Mouse (Mus musculus) T-cell, adult 2 months (primary cell): Measurements from ENCODE around the gene Upk3b.

ENCODE experiments used
- DNase-seq: peaks from one replicate; pipeline ENCODE4 v3.0.0; 2022; ENCODE audit warnings: low spot score

Gene Upk3b

DNA sequence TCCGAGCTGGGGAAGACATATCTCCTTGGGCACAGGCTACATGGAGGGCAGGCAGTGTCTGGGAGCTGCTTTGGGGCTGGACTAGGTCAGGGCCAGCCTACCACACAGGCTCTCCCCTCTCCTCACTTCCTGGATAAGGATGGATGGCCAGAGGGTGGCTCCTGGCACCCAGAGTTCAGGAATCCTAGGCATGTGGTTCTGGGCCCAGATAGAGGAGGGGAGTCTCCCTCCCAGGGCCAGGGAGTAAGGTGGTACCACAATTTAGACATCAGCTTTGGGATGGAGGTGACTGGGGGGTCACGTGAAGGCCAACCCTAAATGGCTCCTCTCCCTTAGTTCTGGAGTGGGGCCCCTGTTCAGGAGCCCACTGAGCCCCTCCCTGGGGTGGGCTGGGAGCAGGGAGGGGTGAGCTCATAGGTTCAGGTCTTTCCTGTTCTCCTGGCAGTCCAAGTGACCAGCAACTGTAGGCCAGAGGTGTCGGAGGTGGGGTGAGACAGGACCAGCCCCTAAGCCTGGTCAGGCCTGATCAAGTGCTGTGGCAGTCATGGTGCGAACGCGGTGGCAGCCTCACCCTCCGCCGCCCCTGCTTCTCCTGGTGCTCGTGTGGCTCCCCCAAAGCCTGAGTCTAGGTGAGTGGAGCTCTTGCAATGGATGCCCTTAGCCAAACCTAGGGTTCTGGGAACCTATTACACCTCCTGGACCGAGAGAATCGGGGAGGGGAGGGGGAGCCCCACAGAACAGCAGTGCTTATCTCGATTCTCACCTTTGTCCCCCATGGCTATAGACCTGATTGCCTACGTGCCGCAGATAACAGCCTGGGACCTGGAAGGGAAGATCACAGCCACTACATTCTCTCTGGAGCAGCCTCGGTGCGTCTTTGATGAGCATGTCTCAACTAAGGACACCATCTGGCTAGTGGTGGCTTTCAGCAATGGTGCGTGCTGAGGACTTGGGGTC, at the start of gene Upk3b:
Upk3b (plus strand) TSS at position 239 of the 957 bp plus-strand sequence.
- no peak for DNase-seq

DNA sequence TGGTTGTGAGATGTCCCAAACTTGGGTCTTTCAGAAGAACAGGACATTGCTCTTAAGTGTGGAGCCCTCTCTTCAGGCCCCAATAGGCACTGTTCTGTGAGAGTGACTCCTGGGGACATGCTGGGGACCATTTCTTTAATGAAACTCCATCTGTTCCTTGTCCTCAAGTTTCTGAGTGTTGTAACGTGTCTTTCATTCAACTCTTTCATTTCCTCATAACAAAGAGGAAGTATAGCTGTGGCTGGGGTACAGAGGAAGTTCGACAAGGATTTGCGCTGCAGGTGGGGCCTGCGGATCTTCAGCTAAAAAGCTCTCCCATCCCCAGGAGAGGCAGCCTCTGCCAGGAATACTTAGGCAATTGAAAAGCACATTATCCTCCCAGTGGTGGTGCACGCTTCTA, 47.7 kb upstream of the Upk3b start:
- no peak for DNase-seq

- no peak for DNase-seq
Measured at GRCm38 (mm10) chr5:135993381-135993965, 44.8 kb upstream of the Upk3b start.

DNA sequence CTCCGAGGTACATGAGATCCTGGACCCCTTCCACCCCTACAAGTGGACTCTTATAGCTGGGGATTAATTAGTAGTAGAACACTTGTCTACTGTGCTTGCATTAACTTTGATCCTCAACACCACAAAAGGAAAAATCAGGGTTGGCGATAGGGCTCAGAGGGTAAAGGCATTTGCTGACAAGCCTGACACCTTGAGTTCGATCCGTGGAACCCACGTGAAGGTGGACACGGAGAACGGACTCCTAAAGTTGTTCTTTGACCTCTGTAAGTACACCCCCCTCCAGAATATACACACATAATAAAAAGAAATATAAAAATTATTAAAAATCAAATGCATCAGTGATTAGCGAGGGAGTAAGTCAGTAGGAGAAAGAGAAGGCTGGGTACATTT, 44.0 kb upstream of the Upk3b start:
- no peak for DNase-seq

DNA sequence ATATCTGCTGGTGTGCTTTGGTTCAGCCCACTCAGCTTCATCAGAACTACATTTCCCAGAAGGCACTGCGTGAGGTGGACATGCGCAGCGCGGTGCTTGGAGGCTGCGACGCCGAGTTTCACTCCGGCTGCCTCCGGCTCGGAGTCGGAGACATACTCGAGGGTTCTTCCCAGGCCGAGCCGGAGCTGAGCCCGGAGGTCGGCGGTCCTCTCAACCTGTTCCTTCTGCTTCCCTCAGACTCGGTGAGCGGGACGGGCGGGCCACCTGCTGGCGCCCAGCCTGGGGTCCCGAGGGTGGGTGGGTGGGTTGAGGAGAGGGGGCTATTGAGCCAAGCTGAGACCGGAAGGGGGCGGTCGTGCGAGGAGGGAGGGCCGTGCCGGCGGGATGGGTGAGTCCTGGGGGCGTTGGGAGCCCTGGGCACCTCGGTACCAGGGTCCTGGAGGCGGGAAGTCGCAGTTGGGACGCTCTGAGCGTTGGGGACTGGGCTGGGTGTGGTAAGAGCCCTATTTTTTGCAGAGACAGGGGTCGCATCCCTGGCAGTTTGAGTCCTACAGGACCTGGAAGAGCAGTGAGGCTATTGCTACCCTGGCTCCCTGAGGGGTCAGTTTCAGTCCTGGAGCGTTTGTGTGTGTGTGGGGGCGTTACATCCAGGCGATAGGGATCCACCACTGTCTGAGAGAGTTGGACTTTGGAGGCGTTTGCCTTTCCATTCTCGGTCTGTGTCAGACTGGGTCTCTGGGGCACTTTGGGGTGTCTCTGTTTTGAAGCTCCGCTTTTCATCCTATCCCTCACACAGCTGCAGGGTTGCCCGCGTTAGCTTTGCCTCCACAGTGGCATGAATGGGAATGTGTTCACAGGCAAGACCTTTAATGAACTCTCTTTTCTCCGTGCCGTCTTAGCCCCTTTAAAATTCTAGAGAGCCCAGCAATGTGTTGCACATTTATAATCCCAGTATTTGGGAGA, 43.3 kb upstream of the Upk3b start, which contains the start of gene Dtx2:
Dtx2 (plus strand) TSS at position 76 of the 963 bp plus-strand sequence.
- peak; percentile 92 for DNase-seq

GRCm38 (mm10) chr5:135996162-135996561, 42.1 kb upstream of the Upk3b start:
- DNase-seq: no peak

DNA sequence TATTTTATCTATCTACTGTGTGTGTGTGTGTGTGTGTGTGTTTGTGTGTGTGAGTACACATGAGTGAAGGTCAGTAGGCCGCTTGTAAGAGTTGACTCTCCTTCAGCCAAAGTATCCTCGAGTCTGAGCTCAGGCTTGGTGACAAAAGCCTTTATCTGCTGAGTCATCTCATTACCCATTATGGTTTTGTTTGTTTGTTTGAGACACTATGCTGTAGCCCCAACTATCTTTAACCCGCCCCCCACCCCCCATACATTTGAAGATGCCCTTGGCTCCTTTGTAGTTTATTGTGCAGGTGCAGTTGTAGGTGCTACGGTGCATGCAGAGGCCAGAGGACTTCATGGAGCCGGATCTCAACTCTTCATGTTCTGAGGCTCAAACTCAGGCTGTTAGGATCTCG, 37.1 kb upstream of the Upk3b start:
- no peak for DNase-seq

- DNase-seq: no peak
Measured at GRCm38 (mm10) chr5:136002325-136002724, 36.0 kb upstream of the Upk3b start.

DNA sequence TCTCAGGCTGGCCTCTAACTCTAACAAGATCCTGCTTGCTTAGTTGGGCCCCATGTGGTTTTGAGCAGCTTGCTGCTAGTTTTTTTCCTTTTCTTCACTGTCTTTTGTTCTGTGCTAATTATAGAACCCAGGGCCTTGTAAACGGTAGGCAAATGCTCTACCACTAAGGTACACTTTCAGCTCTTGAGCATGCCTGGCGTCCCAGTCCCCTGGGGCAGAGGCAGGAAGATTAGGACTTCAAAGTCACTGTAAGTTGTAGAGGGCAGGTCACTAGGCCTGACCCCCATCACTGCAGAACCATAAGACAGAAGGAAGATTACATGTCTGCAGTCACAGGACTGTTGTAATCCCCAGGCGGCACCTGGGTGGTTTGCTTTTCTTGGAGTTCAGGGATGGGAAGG, 35.5 kb upstream of the Upk3b start:
- no peak for DNase-seq

- DNase-seq: no peak
Measured at GRCm38 (mm10) chr5:136004537-136004936, 33.8 kb upstream of the Upk3b start.

DNA sequence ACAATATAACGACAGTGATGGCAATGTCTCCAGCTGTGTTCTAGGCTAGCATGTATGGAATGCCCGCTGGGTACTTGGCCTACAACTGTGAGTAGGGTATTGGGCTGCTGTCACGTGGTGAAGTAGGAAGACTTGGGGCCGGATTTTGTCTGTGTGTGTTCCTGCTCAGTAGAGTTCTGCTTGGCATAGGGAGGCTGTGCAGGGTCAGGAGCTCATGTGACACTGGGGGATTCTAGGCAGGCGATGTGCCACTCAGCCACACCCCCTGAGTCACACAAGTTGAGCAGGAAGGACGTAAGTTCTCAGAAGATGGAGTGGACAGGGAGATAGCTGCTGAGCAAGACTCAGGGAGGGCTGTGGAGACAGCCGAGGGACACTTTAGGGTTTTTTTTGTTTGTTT, 30.6 kb upstream of the Upk3b start:
- no peak for DNase-seq

DNA sequence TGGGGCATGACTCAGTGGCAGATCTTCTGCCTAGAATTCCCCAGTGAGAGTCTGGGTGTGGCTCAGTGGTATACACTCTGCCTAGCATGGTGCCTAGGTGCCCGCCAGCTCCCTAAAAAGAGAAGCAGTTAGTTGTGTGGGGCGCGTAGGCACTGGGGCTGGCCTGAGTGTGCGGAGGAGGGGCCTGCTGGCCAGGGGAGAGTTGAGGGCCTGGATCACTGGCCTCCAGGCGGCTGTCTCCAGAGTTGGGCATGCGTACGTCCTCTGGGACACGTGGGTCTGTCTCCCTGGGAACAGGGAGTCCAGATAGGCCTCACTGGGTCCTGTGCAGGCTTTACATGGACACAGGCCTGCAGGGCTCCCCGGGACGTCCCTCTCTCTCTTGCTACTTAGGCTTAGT, 23.4 kb upstream of the Upk3b start:
- DNase-seq: no peak

GRCm38 (mm10) chr5:136015586-136015985, 22.7 kb upstream of the Upk3b start:
- DNase-seq: no peak

- no peak for DNase-seq
Measured at GRCm38 (mm10) chr5:136016014-136016876, 22.1 kb upstream of the Upk3b start.

- no peak for DNase-seq
Measured at GRCm38 (mm10) chr5:136017262-136017661, 21.0 kb upstream of the Upk3b start.

GRCm38 (mm10) chr5:136018726-136019125, 19.6 kb upstream of the Upk3b start:
- no peak for DNase-seq

GRCm38 (mm10) chr5:136019907-136020306, 18.4 kb upstream of the Upk3b start:
- no peak for DNase-seq

DNA sequence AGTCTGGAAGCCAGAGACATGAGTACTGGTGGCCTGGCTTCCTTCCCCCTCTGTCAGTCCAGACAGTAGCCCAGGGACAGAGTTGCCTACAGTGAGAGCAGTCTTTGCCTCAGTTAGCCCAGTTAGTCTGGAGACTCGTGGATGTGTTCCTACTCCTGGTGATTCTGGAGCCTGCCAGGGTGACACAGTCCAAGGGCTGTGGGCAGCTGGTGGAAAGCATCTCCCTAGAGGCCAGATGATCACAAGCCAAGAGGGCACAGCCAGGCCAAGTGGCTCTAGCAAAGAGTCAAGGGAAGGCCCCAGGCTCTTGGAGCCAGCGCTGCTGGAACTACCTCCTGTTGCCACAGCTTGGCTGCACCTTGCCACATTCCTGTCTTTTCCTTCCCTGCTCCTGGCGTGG, 12.6 kb upstream of the Upk3b start:
- DNase-seq: no peak

DNA sequence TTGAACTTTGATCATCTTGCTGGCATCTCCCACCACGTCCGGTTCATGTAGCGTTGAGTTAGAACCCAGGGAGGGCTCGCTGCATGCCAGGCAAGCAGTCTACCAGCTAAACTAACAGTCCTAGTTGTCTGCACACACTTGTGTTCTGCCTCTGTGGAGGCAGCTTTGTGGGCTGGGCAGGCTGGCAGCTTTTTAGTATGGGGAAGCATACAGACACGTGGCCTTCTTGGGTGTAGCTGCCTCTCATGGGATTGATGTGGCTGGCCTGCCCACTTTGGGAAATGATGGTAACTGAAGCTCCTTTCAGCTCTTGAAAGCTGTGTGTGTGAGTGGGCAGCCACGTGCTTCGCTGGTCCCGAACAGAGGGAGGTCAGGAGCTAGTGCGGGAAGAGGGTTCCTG, 11.4 kb upstream of the Upk3b start:
- no peak for DNase-seq

DNA sequence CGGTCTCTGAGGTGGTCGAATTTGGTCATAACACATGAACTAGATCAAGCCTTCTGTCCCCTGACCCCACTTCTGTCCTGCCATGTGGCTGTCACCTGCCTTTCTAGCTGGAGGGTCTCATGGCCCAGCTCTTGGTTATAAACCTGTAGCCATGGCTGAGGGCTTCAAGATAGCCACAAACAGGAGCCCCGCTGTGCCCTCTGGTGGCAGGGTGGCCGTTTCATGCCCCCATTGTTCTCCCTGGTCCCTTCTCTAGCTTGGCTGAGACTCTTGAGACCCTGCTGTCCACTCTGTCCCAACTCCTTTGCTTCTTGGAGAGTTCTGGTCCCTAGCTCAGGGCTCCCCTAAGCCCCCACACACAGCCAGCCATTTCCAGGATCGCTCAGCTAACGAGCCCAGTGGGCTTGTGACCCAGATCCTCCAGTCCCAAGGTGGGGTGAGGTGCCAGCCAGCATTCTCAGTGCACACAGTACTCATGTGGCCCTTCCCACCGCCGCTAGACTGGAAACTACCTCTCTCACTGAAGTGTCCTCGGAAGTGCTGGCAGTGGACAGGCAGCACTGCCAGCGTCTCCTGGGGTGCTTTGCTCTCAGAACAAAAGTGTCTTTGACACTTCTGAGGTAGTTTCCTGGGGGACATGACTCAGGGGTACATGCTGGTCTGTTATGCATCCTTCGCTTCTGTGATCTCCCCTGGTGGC, 10.5 kb upstream of the Upk3b start:
- no peak for DNase-seq

DNA sequence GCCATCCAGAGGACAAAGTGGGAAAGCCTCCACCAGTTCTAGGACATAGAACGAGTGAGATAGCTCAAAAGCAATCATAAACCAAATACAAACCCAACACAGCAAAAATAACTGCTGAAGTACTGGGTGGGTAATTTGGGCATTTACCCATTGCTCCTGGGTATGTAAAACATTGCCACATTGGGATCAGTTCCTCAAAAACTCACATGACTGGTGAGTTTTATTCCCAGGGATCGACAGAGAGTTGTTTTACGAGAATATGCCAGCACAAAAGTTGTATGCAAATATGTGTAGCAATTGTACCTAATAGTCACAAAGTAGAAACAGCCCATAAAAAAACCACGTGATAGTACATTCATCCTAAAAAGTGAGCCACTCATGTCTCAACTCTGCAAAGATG, 3.4 kb upstream of the Upk3b start:
- DNase-seq: no peak
